Mouse (Mus musculus) megakaryocyte, embryonic 14.5 days (primary cell): ENCODE measurements around the gene Oosp3.

Experiments used
- FLI1 ChIP-seq: IDR thresholded peaks from 2 replicates; pipeline ENCODE4 v1.6.1; 2012; ENCODE audit warnings: low read length, inconsistent platforms, mixed read lengths
- GATA1 ChIP-seq: IDR thresholded peaks from 3 replicates; pipeline ENCODE4 v1.6.1; 2012; ENCODE audit warnings: mixed read lengths, low read length, inconsistent platforms, borderline replicate concordance

DNA sequence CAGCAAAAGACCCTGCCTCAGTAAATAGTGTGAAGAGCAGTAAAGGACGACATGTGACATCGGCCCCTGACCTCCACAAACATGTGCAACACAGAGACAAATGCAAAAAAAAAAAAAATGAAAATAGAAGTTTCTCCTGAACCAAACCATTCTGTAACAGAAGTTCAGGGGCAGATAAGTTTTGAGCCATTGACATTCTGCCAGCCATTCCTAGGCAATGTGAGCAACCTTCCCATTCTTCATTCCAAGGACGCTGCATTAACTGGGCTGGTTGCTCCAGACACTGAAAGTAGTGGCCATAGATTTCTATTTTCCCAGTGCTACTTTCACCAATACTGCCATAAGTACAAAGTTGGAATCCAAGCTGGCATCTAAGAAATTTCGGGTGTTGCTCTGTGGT is 15.6 kb downstream of the Oosp3 start:
- TF ChIP-seq GATA1 (no peak), FLI1 (no peak)
